Mouse (Mus musculus) hindbrain, embryonic 13.5 days (tissue): ENCODE results near the gene Gsg1. TPM values are rescaled to one million over a fixed set of nuclear protein-coding genes. Genes with fewer than 3 reads are reported as not detected.

Experiments
- ATAC-seq: fragments of 200-750 bp; cut with Nextera tagmentation; 2 replicates; pipeline ENCODE4 v1.8.0; 2017; ENCODE audit warnings: moderate TSS enrichment; ENCODE audit not compliant: low FRiP score
- H3K27ac ChIP-seq: fragments of 300-500 bp; sonication (generic); 2 replicates; pipeline ENCODE4 v1.5.1; 2015; ENCODE audit warnings: inconsistent platforms, mild to moderate bottlenecking, moderate library complexity
- H3K27me3 ChIP-seq: fragments of 300-500 bp; sonication (generic); 2 replicates; pipeline ENCODE4 v1.6.1; 2015; ENCODE audit warnings: mild to moderate bottlenecking, inconsistent platforms
- H3K36me3 ChIP-seq: fragments of 300-500 bp; sonication (generic); 2 replicates; pipeline ENCODE4 v1.6.1; 2015; ENCODE audit warnings: mild to moderate bottlenecking, inconsistent platforms
- H3K4me1 ChIP-seq: fragments of 300-500 bp; sonication (generic); replicated peaks from 2 replicates; pipeline ENCODE4 v1.6.1; 2015; ENCODE audit warnings: inconsistent platforms
- H3K4me2 ChIP-seq: fragments of 300-500 bp; sonication (generic); 2 replicates; pipeline ENCODE4 v1.6.1; 2015; ENCODE audit warnings: inconsistent platforms, mild to moderate bottlenecking, moderate library complexity
- H3K4me3 ChIP-seq: fragments of 300-500 bp; sonication (generic); 2 replicates; pipeline ENCODE4 v1.5.1; 2015; ENCODE audit warnings: mild to moderate bottlenecking, inconsistent platforms
- H3K9ac ChIP-seq: fragments of 300-500 bp; sonication (generic); 2 replicates; pipeline ENCODE4 v1.6.1; 2015; ENCODE audit warnings: mild to moderate bottlenecking, inconsistent platforms
- H3K9me3 ChIP-seq: fragments of 300-500 bp; sonication (generic); 2 replicates; pipeline ENCODE4 v1.6.1; 2016; ENCODE audit warnings: inconsistent platforms
- WGBS: fragments of 180-500 bp; shearing (Covaris S2); methylation state at CpG from one replicate; pipeline ENCODE4 v1.1.7; 2015; 5-methylcytosine and 5-hydroxymethylcytosine counted together
- polyA plus RNA-seq: library from polyadenylated mRNA; unstranded; fragments of >200 nt; fragmentation: Nextera tagmentation; extraction: Ambion mirVana; gene quantifications from 2 replicates; pipeline ENCODE4 v1.2.1, GENCODE M21; 2015

Gene Gsg1
- polyA plus RNA-seq, 1 experiment from 2014 or later = 0.32 TPM

- no peak for ATAC-seq
- 0 out of 2 replicates have a peak overlapping the region, but pooled peaks have one; percentile 8 for H3K9ac ChIP-seq
- H3K36me3 ChIP-seq = no peaks in the 10 kb centered on the region
- 86% methylated on average over 16 of the region's 16 CpGs for WGBS
- H3K9me3 ChIP-seq = no peaks in the 10 kb centered on the region
- H3K4me3 ChIP-seq = no peak overlapping the region
- no peak overlapping the region for H3K4me2 ChIP-seq
- peak overlapping the region; percentile 2; the same call in 1 of the 2 replicates for H3K27ac ChIP-seq
- peaks cover 26% of the 10 kb centered on the region for H3K4me1 ChIP-seq
- H3K27me3 ChIP-seq = no peaks in the 10 kb centered on the region
These were observed 53.8 kb downstream of the Gsg1 start for GRCm38 (mm10) chr6:135200122-135200957.

GRCm38 (mm10) chr6:135198726-135199125 lies 55.4 kb downstream of the Gsg1 start:
- Histone ChIP-seq H3K9me3 (no peaks in the 10 kb centered on the region), H3K27ac (no peak overlapping the region), H3K36me3 (no peaks in the 10 kb centered on the region), H3K4me1 (peaks cover 29% of the 10 kb centered on the region), H3K4me3 (peak overlapping the region; percentile 71), H3K4me2 (peak overlapping the region; percentile 87), H3K9ac (peak overlapping the region; percentile 89), H3K27me3 (no peaks in the 10 kb centered on the region)
- no peak for ATAC-seq
- 43% methylated on average over 6 of the region's 6 CpGs for WGBS

GRCm38 (mm10) chr6:135197921-135198532 lies 56.1 kb downstream of the Gsg1 start, which contains the start of the genes Fam234b and Hebp1:
Fam234b (plus strand) TSS chr6:135197977.
Hebp1 (minus strand) TSS chr6:135198022.
- ATAC-seq = peak; percentile 94
- Histone ChIP-seq H3K4me3 (peak within 1 kb of the TSS; percentile 71), H3K9me3 (no peaks in the 10 kb centered on the region), H3K9ac (peak within 1 kb of the TSS; percentile 89), H3K4me2 (peak within 1 kb of the TSS; percentile 87), H3K4me1 (peaks cover 36% of the 10 kb centered on the region), H3K27ac (peak within 1 kb of the TSS; percentile 92), H3K27me3 (no peaks in the 10 kb centered on the region), H3K36me3 (no peaks in the 10 kb centered on the region)
- under 1% methylated on average over 50 of the region's 52 CpGs for WGBS

- peak overlapping the region; percentile 92; the same call in 1 of the 2 replicates for H3K27ac ChIP-seq
- H3K9ac ChIP-seq = peak overlapping the region; percentile 89
- peak overlapping the region; percentile 87 for H3K4me2 ChIP-seq
- peaks cover 37% of the 10 kb centered on the region for H3K4me1 ChIP-seq
- 22% methylated on average over 7 of the region's 7 CpGs for WGBS
- H3K9me3 ChIP-seq = no peaks in the 10 kb centered on the region
- peak overlapping the region; percentile 71 for H3K4me3 ChIP-seq
- no peaks in the 10 kb centered on the region for H3K36me3 ChIP-seq
- H3K27me3 ChIP-seq = no peaks in the 10 kb centered on the region
- no peak for ATAC-seq
These were observed 56.7 kb downstream of the Gsg1 start for GRCm38 (mm10) chr6:135197446-135197845.

- H3K9me3 ChIP-seq = no peaks in the 10 kb centered on the region
- no peaks in the 10 kb centered on the region for H3K36me3 ChIP-seq
- H3K27me3 ChIP-seq = no peaks in the 10 kb centered on the region
- no peak overlapping the region for H3K9ac ChIP-seq
- peaks cover 37% of the 10 kb centered on the region for H3K4me1 ChIP-seq
- no peak overlapping the region for H3K4me2 ChIP-seq
- no peak overlapping the region for H3K27ac ChIP-seq
- no peak overlapping the region for H3K4me3 ChIP-seq
- 84% methylated on average over 8 of the region's 8 CpGs for WGBS
- no peak for ATAC-seq
These were observed 57.4 kb downstream of the Gsg1 start for GRCm38 (mm10) chr6:135196707-135197106.

- Histone ChIP-seq H3K4me1 (peaks cover 26% of the 10 kb centered on the region), H3K36me3 (no peaks in the 10 kb centered on the region), H3K4me2 (no peak overlapping the region), H3K9me3 (no peaks in the 10 kb centered on the region), H3K4me3 (no peak overlapping the region), H3K9ac (no peak overlapping the region), H3K27ac (no peak overlapping the region), H3K27me3 (no peaks in the 10 kb centered on the region)
- WGBS = 88% methylated on average over 4 of the region's 4 CpGs
- no peak for ATAC-seq
These were observed 59.2 kb downstream of the Gsg1 start for GRCm38 (mm10) chr6:135194907-135195306.

- H3K4me1 ChIP-seq = peaks cover 15% of the 10 kb centered on the region
- no peaks in the 10 kb centered on the region for H3K9me3 ChIP-seq
- no peak overlapping the region for H3K4me3 ChIP-seq
- H3K36me3 ChIP-seq = no peaks in the 10 kb centered on the region
- H3K9ac ChIP-seq = no peak overlapping the region
- H3K27ac ChIP-seq = no peak overlapping the region
- 18% methylated on average over 4 of the region's 4 CpGs for WGBS
- H3K27me3 ChIP-seq = no peaks in the 10 kb centered on the region
- no peak overlapping the region for H3K4me2 ChIP-seq
- no peak for ATAC-seq
These were observed 60.4 kb downstream of the Gsg1 start for GRCm38 (mm10) chr6:135193733-135194132.

GRCm38 (mm10) chr6:135192993-135193392 lies 61.2 kb downstream of the Gsg1 start:
- Histone ChIP-seq H3K9ac (no peak overlapping the region), H3K4me3 (no peak overlapping the region), H3K36me3 (no peaks in the 10 kb centered on the region), H3K27me3 (no peaks in the 10 kb centered on the region), H3K4me2 (no peak overlapping the region), H3K4me1 (peaks cover 10% of the 10 kb centered on the region), H3K9me3 (no peaks in the 10 kb centered on the region), H3K27ac (no peak overlapping the region)
- ATAC-seq = no peak
- WGBS = 76% methylated on average over 8 of the region's 8 CpGs

GRCm38 (mm10) chr6:135191906-135192305 lies 62.2 kb downstream of the Gsg1 start:
- WGBS = 77% methylated on average over 1 of the region's 1 CpGs
- no peak for ATAC-seq
- Histone ChIP-seq H3K36me3 (no peaks in the 10 kb centered on the region), H3K27ac (no peak overlapping the region), H3K9me3 (no peaks in the 10 kb centered on the region), H3K4me3 (no peak overlapping the region), H3K9ac (no peak overlapping the region), H3K4me1 (peaks cover 10% of the 10 kb centered on the region), H3K4me2 (no peak overlapping the region), H3K27me3 (no peaks in the 10 kb centered on the region)

GRCm38 (mm10) chr6:135190122-135190521 lies 64.0 kb downstream of the Gsg1 start:
- Histone ChIP-seq H3K27me3 (no peaks in the 10 kb centered on the region), H3K4me3 (no peak overlapping the region), H3K4me2 (no peak overlapping the region), H3K27ac (no peak overlapping the region), H3K9me3 (no peaks in the 10 kb centered on the region), H3K4me1 (peaks cover 10% of the 10 kb centered on the region), H3K36me3 (no peaks in the 10 kb centered on the region), H3K9ac (no peak overlapping the region)
- 59% methylated on average over 6 of the region's 6 CpGs for WGBS
- no peak for ATAC-seq

- no peaks in the 10 kb centered on the region for H3K27me3 ChIP-seq
- H3K9me3 ChIP-seq = no peaks in the 10 kb centered on the region
- no peak for ATAC-seq
- no peak overlapping the region for H3K4me2 ChIP-seq
- 83% methylated on average over 4 of the region's 4 CpGs for WGBS
- H3K36me3 ChIP-seq = no peaks in the 10 kb centered on the region
- no peak overlapping the region for H3K9ac ChIP-seq
- H3K4me1 ChIP-seq = peaks cover 6% of the 10 kb centered on the region
- no peak overlapping the region for H3K27ac ChIP-seq
- no peak overlapping the region for H3K4me3 ChIP-seq
These were observed 65.5 kb downstream of the Gsg1 start for GRCm38 (mm10) chr6:135188629-135189028.
